Mouse (Mus musculus) testis, adult 2 months (tissue): ENCODE data around the gene Klc1. TPM values are rescaled to one million over a fixed set of nuclear protein-coding genes. Genes with fewer than 3 reads are reported as not detected.

Experiments
- H3K27ac ChIP-seq: fragments of 200-500 bp; 2 replicates; pipeline ENCODE4 v1.5.1; 2012; ENCODE audit warnings: low read depth, low read length; ENCODE audit not compliant: control insufficient read depth, insufficient read depth
- H3K27me3 ChIP-seq: fragments of 200-500 bp; 2 replicates; pipeline ENCODE4 v1.6.1; 2012; ENCODE audit warnings: mild to moderate bottlenecking, low read length, moderate library complexity; ENCODE audit not compliant: control insufficient read depth, insufficient read depth
- H3K36me3 ChIP-seq: fragments of 200-500 bp; 2 replicates; pipeline ENCODE4 v1.6.1; 2012; ENCODE audit warnings: mild to moderate bottlenecking, low read length; ENCODE audit not compliant: control insufficient read depth, insufficient read depth
- H3K4me1 ChIP-seq: fragments of 200-500 bp; 2 replicates; pipeline ENCODE4 v1.6.1; 2012; ENCODE audit warnings: low read length; ENCODE audit not compliant: control insufficient read depth, insufficient read depth
- H3K4me3 ChIP-seq: fragments of 200-500 bp; 2 replicates; pipeline ENCODE4 v1.5.1; 2012; ENCODE audit warnings: low read depth, mild to moderate bottlenecking, low read length, moderate library complexity, mixed read lengths; ENCODE audit not compliant: control insufficient read depth
- CTCF ChIP-seq: fragments of 200-500 bp; IDR thresholded peaks from 2 replicates; pipeline ENCODE4 v1.5.1; 2012; ENCODE audit warnings: low read depth, mild to moderate bottlenecking, inconsistent platforms, low read length, moderate library complexity; ENCODE audit not compliant: control insufficient read depth, insufficient read depth, insufficient replicate concordance
- POLR2A ChIP-seq: fragments of 200-500 bp; IDR thresholded peaks from 2 replicates; pipeline ENCODE4 v1.6.1; 2012; ENCODE audit warnings: low read depth, mild to moderate bottlenecking, inconsistent platforms, low read length, moderate library complexity; ENCODE audit not compliant: control insufficient read depth
- polyA plus RNA-seq: library from polyadenylated mRNA; depleted of rRNA; stranded (reverse); fragments of >200 nt; gene quantifications from 2 replicates; pipeline ENCODE4 v1.2.3, GENCODE M21; 2012

Gene Klc1
- polyA plus RNA-seq, 1 experiment: 9.6 TPM

- H3K36me3 ChIP-seq: no peaks in the 10 kb centered on the region; the same call in 1 of the 2 replicates
Observed at GRCm38 (mm10) chr12:111820708-111821107, 62.1 kb downstream of the Klc1 start.

GRCm38 (mm10) chr12:111821931-111822330 lies 63.3 kb downstream of the Klc1 start:
- no peak overlapping the region for H3K27ac ChIP-seq
- no peaks in the 10 kb centered on the region for H3K27me3 ChIP-seq
- H3K36me3 ChIP-seq: no peaks in the 10 kb centered on the region; the same call in 1 of the 2 replicates
- H3K4me1 ChIP-seq: peaks cover 4% of the 10 kb centered on the region
- no peak overlapping the region for H3K4me3 ChIP-seq
- TF ChIP-seq CTCF (no peak), POLR2A (no peak)

More at GRCm38 (mm10) chr12:111820708-111821107, 62.1 kb downstream of the Klc1 start:
- TF ChIP-seq CTCF: no peak
- TF ChIP-seq POLR2A: no peak
- Histone ChIP-seq H3K27me3 (no peaks in the 10 kb centered on the region), H3K27ac (no peak overlapping the region), H3K4me1 (peaks cover 4% of the 10 kb centered on the region), H3K4me3 (no peak overlapping the region)

- Histone ChIP-seq H3K27me3 (no peaks in the 10 kb centered on the region), H3K4me1 (no peaks in the 10 kb centered on the region), H3K36me3 (peaks cover 5% of the 10 kb centered on the region), H3K27ac (no peak overlapping the region), H3K4me3 (no peak overlapping the region)
- TF ChIP-seq POLR2A (no peak), CTCF (no peak)
Observed at GRCm38 (mm10) chr12:111827556-111827955, 68.9 kb downstream of the Klc1 start.

GRCm38 (mm10) chr12:111829447-111829846 lies 70.8 kb downstream of the Klc1 start:
- Histone ChIP-seq H3K27me3 (no peaks in the 10 kb centered on the region), H3K4me3 (no peak overlapping the region), H3K27ac (no peak overlapping the region), H3K36me3 (peaks cover 5% of the 10 kb centered on the region), H3K4me1 (no peaks in the 10 kb centered on the region)
- TF ChIP-seq POLR2A (no peak), CTCF (no peak)

GRCm38 (mm10) chr12:111829954-111830353 lies 71.3 kb downstream of the Klc1 start:
- Histone ChIP-seq H3K4me3 (no peak overlapping the region), H3K27ac (no peak overlapping the region), H3K4me1 (no peaks in the 10 kb centered on the region), H3K36me3 (peaks cover 5% of the 10 kb centered on the region), H3K27me3 (no peaks in the 10 kb centered on the region)
- TF ChIP-seq POLR2A (no peak), CTCF (no peak)

GRCm38 (mm10) chr12:111830375-111830774 lies 71.7 kb downstream of the Klc1 start:
- Histone ChIP-seq H3K4me3 (no peak overlapping the region), H3K27me3 (no peaks in the 10 kb centered on the region), H3K36me3 (peaks cover 5% of the 10 kb centered on the region), H3K4me1 (no peaks in the 10 kb centered on the region), H3K27ac (no peak overlapping the region)
- TF ChIP-seq POLR2A (no peak), CTCF (no peak)

GRCm38 (mm10) chr12:111832643-111833042 lies 74.0 kb downstream of the Klc1 start:
- H3K36me3 ChIP-seq: peaks cover 6% of the 10 kb centered on the region
- H3K27me3 ChIP-seq: no peaks in the 10 kb centered on the region
- TF ChIP-seq CTCF: no peak
- TF ChIP-seq POLR2A: no peak
- H3K4me1 ChIP-seq: no peaks in the 10 kb centered on the region
- no peak overlapping the region for H3K4me3 ChIP-seq
- H3K27ac ChIP-seq: no peak overlapping the region

- Histone ChIP-seq H3K4me1 (no peaks in the 10 kb centered on the region), H3K36me3 (peaks cover 6% of the 10 kb centered on the region), H3K27ac (no peak overlapping the region), H3K4me3 (no peak overlapping the region), H3K27me3 (no peaks in the 10 kb centered on the region)
- TF ChIP-seq POLR2A (no peak), CTCF (no peak)
Observed at GRCm38 (mm10) chr12:111833457-111833856, 74.8 kb downstream of the Klc1 start.
